Mouse (Mus musculus) bone marrow macrophage, adult 2 months (primary cell): ENCODE results near the gene Fam81a.

Source experiments
- CTCF ChIP-seq: IDR thresholded peaks from 2 replicates; pipeline ENCODE4 v1.5.1; 2012; ENCODE audit warnings: low read depth, mild to moderate bottlenecking, low read length, moderate library complexity
- POLR2A ChIP-seq: IDR thresholded peaks from 2 replicates; pipeline ENCODE4 v1.6.1; 2012; ENCODE audit warnings: mild to moderate bottlenecking, low read depth, low read length, borderline replicate concordance

DNA sequence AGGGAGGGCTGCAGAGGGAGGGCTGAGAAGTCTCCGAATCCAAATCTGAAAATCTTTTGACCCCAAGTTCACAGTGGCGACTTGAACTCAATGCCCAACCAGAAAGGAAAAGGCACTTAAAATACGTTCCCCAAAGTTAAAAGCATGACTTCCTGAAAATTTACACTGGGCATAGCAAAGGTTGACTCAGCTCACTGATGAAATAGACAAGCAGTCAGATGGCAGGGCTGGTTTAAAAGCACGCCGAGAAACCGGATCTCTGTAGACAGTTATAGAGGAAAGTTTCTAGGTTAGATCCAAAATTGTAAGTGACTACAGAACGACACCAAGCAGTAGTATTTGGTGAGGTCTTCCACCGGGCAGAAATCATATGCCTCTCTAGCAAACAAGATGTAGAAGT is 92.5 kb downstream of the Fam81a start:
- TF ChIP-seq CTCF = no peak
- no peak for TF ChIP-seq POLR2A
